Mouse (Mus musculus) stomach, adult 2 months (tissue): ENCODE results near the gene Mrps10. TPM values are rescaled to one million over a fixed set of nuclear protein-coding genes. Genes with fewer than 3 reads are reported as not detected.

Experiments
- polyA plus RNA-seq: library from polyadenylated mRNA; depleted of rRNA; stranded (reverse); fragments of >200 nt; gene quantifications from 2 replicates; pipeline ENCODE4 v1.2.3, GENCODE M21; 2012; rRNA removed

Gene Mrps10
- 7.5 and 10.0 TPM in 2 replicates for polyA plus RNA-seq

DNA sequence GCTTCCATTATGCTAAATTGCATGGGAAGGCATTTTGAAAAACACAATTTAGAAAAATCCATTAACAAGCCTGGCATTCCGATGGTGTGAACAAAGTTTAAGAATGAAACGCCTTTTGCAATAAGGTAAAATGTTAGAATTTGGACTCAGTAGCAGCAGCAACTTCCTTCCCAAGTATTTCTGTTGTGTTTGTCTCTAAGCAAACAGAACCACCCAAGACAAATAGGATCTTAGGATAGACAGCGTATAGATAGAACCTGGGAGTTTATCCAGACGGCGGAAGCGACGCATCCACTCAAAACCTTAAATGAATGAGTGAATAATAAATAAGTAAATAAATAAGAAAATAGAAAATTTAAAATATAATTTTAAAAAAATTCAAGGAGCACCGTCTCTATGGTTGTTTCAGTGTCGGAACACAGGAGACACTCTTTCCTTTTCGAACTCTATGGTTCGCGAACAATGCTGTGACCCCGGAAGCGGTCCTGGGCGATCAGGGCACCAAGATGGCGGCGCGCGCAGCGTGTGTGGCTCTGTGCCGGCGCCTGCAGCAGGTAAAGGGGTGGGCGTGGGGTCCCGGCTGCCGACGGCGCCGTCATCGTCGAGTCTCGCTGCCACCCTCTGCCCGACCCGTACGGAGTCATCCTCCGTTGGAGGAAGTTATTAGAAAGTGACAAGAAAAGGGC, at the start of gene Mrps10:
Gene Mrps10 (plus strand): TSS at position 487 of the 686 bp plus-strand sequence.

DNA sequence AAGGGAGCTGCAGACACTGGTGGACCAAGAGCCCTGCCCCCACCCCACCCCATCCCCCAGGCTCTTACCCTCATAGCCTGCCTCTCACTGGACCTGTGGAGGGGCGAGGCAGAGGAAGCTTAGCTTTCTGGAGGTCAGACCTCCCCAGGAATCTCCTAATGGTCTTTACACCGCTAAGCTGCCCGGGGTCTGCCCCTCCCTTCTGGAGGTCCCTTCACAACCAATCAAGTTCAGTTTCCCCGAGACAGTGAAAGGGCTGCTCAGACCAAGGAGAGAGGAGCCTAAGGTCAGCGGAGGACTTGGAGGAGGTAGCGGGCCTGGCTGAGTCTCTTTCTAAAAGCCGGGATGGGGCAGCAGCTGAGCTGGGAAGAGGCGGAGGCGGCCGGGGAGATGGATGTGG, 16.5 kb downstream of the Mrps10 start, which contains the start of gene Guca1b:
Gene Guca1b (plus strand): TSS at position 249 of the 400 bp plus-strand sequence.

DNA sequence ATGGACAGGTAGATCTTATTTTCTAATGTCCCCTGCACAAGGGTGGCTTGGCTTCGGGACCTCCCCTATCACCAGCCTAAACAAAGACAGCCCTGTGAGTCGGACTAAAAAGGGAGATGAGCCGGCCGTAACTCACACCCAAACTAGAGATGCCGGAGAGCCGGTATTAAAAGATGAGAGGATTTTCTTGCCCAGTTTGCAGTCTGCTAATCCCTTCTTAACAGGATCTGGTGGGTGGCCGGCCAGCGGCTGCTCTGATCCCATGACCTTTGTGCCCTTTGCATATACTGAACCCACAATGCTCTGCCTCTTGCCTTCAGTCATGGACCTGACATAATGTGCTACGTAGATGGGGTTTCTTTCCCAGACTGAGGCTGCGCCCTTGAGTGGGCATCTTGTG, 31.8 kb downstream of the Mrps10 start, which contains the start of gene Guca1a:
Gene Guca1a (minus strand): TSS at position 134 of the 400 bp plus-strand sequence.

Other genes starting within 250 kb of the Mrps10 start
- gene Guca1b, start 16.5 kb downstream of the Mrps10 start, polyA plus RNA-seq: 0.43 and 0.51 TPM in 2 replicates
- gene Guca1a, start 31.7 kb downstream of the Mrps10 start, polyA plus RNA-seq: 1.1 and 2.2 TPM in 2 replicates
- 19.3 and 26.1 TPM in 2 replicates for gene AI661453, start 67.7 kb downstream of the Mrps10 start, polyA plus RNA-seq
- 0.29 TPM in 1 of 2 replicates, not detected in the other for gene 1700001C19Rik, start 68.5 kb downstream of the Mrps10 start, polyA plus RNA-seq
- gene Taf8, start 133.4 kb downstream of the Mrps10 start, polyA plus RNA-seq: 6.8 and 7.3 TPM in 2 replicates
- 51.5 and 103 TPM in 2 replicates for gene Ccnd3, start 136.2 kb downstream of the Mrps10 start, polyA plus RNA-seq
- gene Bysl, start 242.6 kb downstream of the Mrps10 start, polyA plus RNA-seq: 4.2 and 4.4 TPM in 2 replicates
- gene Med20, start 242.7 kb downstream of the Mrps10 start, polyA plus RNA-seq: 6.1 and 7.6 TPM in 2 replicates
- gene Gm20517, start 242.7 kb downstream of the Mrps10 start, polyA plus RNA-seq: 0.04 and 0.37 TPM in 2 replicates